Mouse (Mus musculus): Measurements from ENCODE around the gene Ntsr2. TPM values are rescaled to one million over a fixed set of nuclear protein-coding genes. Genes with fewer than 3 reads are reported as not detected.

The Ntsr2 gene
- polyA plus RNA-seq, 1 experiment from 2014 or later, result not detected

DNA sequence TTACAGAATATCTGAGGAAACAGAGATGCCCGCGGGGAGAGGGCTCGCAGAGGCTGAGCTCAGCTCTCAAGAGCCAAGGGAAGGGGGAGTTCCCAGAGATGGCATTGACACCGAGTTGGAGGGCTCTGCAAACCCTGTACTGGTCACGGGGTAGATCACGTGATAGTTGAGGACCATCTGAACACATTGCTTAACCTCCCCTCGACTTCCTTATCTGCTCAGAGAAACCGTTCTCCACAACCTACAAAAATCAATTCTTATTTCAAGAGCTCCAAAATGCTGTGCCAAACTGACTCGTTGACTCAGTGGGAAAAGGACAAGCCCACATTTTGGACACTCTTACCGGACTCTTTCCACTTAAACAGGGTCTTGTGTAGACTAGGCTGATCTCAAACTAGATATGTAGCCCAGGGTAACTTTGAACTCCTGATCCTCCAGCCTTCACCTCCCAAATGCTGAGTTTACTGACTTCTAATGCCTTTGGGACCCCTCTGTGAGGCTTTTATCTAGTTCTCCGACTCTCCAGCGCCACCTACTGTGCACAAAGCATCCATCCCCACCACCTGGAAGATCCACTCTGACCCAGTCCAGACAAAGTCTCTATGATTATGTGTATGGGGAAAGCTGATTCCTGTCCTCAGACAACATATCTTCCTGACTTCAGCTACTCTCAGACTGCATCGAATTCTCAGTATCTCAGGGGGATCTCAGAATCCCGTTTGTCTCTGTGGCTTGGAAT is 18.9 kb upstream of the Ntsr2 start:
- ATAC-seq (ENCODE audit: low FRiP score, low read depth), result no peak

DNA sequence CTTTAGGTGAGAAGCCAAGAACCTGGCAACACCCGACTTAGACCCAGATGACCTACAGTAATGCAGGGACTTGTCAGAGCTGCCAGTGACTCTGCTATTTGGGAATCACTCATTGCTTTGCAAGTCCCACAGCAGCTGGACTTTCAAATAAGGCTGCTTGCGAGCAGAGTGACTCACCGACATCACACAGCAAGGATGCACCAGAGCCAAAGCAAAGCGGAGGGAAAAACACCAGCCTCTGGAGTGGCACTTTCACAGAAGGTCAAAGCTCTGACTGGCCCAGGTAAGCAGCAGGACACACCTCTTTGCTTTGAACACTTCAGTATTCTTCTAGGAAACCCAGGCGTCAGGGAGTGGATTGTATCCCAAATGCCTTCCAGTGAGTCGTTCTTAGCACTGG is 17.4 kb upstream of the Ntsr2 start:
- no peaks in the 10 kb centered on the region for H3K4me1 ChIP-seq
- H3K9me3 ChIP-seq, result no peaks in the 10 kb centered on the region
- no peaks in the 10 kb centered on the region for H3K36me3 ChIP-seq
- H3K27me3 ChIP-seq, result no peaks in the 10 kb centered on the region
- H3K4me3 ChIP-seq, result no peak overlapping the region
- H3K4me2 ChIP-seq (replicated peaks), result no peak overlapping the region
- no peak for ATAC-seq (ENCODE audit: low FRiP score, low read depth)
- WGBS, result 68% methylated on average over 6 of the region's 6 CpGs
- H3K9ac ChIP-seq, result no peak overlapping the region
- H3K27ac ChIP-seq, result no peak overlapping the region

More for the DNA sequence above, 18.9 kb upstream of the Ntsr2 start:
- Histone ChIP-seq H3K4me2 (replicated peaks) (no peak overlapping the region), H3K27ac (no peak overlapping the region), H3K9me3 (no peaks in the 10 kb centered on the region), H3K4me3 (no peak overlapping the region), H3K36me3 (no peaks in the 10 kb centered on the region), H3K9ac (no peak overlapping the region), H3K4me1 (no peaks in the 10 kb centered on the region), H3K27me3 (no peaks in the 10 kb centered on the region)
- WGBS, result 64% methylated on average over 14 of the region's 14 CpGs

DNA sequence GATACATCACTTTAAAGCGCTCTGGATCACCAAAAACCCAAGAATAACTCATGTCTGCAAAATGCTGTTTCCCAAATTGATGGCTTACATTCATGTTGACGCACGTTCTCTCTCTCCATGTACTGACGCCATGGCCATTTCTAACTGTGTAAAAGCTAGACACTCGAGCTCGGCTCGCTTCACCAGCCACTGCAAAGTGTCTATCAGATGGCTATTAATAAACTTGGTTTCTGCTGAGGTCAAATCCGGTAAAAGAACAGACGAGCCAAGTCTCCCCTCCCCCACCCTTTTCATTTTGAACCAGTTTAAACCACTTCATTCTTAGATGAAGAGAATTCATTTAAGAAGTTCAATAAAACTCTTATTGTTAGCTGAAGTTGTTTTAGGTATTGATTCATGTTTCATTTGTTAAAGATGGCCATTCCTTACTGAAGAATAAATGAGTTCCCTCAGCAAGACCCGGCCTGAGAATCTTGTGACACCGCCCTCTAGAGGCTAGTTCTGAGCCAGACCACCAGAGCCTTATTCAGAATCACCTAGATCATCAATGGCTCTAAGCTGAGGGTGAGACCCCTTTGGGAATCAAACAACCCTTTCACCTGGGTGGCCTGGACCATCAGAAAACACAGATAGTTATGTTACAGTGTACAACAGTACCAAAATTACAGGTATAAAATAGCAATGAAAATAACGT is 14.0 kb upstream of the Ntsr2 start:
- Histone ChIP-seq H3K9ac (no peak overlapping the region), H3K36me3 (no peaks in the 10 kb centered on the region), H3K4me1 (peaks cover 4% of the 10 kb centered on the region; the same call in 1 of the 2 replicates), H3K4me2 (replicated peaks) (no peak overlapping the region), H3K27me3 (no peaks in the 10 kb centered on the region), H3K9me3 (no peaks in the 10 kb centered on the region), H3K27ac (no peak overlapping the region), H3K4me3 (no peak overlapping the region)
- ATAC-seq (ENCODE audit: low FRiP score, low read depth), result no peak
- 65% methylated on average over 12 of the region's 12 CpGs for WGBS

DNA sequence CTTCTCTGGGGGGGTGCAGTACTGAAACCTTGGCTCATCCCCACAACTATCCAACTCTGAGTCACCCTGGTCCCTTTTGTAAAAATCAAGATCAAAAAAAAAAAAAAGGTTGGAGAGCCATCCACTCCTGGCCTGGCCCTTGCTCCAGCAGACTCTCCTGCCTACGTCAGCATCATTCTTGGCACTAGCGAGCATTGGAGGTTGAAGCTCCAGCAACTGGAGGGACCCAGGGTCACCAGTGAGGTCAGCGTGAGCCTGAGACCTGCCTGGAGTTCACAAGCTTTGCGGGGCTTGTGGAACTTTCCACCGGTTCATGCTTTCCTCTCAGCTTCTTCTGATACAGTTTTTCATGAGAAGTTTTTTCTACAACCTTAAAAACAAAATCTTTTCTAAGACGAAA is 13.1 kb upstream of the Ntsr2 start:
- Histone ChIP-seq H3K4me1 (peaks cover 4% of the 10 kb centered on the region; the same call in 1 of the 2 replicates), H3K27me3 (no peaks in the 10 kb centered on the region), H3K27ac (no peak overlapping the region), H3K36me3 (no peaks in the 10 kb centered on the region), H3K9me3 (no peaks in the 10 kb centered on the region), H3K9ac (no peak overlapping the region), H3K4me3 (no peak overlapping the region), H3K4me2 (replicated peaks) (no peak overlapping the region)
- no peak for ATAC-seq (ENCODE audit: low FRiP score, low read depth)
- WGBS, result 87% methylated on average over 6 of the region's 6 CpGs

DNA sequence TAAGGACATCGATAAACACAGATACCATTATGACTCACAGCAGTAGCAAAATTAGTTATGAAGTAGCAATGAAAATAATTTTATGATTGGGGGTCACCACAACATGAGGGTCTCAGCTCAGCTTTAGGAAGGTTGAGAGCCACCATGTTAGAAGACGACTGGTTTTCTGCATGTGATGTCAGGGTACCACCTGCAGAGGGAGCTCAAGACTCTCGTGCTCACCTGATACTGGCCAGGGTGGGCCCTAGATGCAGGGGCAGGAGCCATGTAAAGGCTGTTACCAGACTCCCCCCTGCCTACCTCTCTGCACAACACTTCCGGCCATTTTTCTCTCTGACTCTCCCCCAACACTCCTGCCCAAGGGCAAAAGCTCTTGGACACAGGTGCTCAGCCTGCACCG is 11.2 kb upstream of the Ntsr2 start:
- Histone ChIP-seq H3K4me1 (peaks cover 4% of the 10 kb centered on the region; the same call in 1 of the 2 replicates), H3K9ac (no peak overlapping the region), H3K9me3 (no peaks in the 10 kb centered on the region), H3K27ac (no peak overlapping the region), H3K36me3 (no peaks in the 10 kb centered on the region), H3K27me3 (no peaks in the 10 kb centered on the region), H3K4me3 (no peak overlapping the region), H3K4me2 (replicated peaks) (no peak overlapping the region)
- WGBS, result 57% methylated on average over 5 of the region's 5 CpGs
- no peak for ATAC-seq (ENCODE audit: low FRiP score, low read depth)

- no peaks in the 10 kb centered on the region for H3K36me3 ChIP-seq
- no peak overlapping the region for H3K27ac ChIP-seq
- no peak overlapping the region for H3K4me3 ChIP-seq
- H3K4me1 ChIP-seq, result peaks cover 4% of the 10 kb centered on the region; the same call in 1 of the 2 replicates
- ATAC-seq (ENCODE audit: low FRiP score, low read depth), result no peak
- 48% methylated on average over 12 of the region's 12 CpGs for WGBS
- H3K9me3 ChIP-seq, result no peaks in the 10 kb centered on the region
- H3K27me3 ChIP-seq, result no peaks in the 10 kb centered on the region
- no peak overlapping the region for H3K9ac ChIP-seq
- no peak overlapping the region for H3K4me2 ChIP-seq (replicated peaks)
These were observed 9.5 kb upstream of the Ntsr2 start for GRCm38 (mm10) chr12:16643508-16644345.

DNA sequence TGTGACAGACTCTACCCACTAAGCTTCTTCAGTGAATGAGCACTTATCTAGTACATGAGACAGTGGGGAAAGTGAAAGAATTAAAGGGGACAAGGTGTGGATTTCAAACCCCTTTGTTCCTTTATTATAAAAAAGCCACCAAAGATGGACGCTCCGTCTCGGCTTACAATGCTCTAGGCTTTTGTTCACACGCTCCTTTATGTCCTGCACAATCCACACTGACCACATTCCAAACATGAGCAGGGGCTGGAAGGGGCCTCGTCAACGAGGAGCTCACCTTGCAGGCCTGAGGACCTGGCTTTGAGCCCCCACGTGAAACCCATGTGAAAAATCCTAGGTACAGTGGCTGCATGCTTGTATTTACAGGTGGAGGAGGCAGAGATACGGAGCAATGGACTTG is 8.5 kb upstream of the Ntsr2 start:
- Histone ChIP-seq H3K4me2 (replicated peaks) (no peak overlapping the region), H3K36me3 (no peaks in the 10 kb centered on the region), H3K9ac (no peak overlapping the region), H3K27me3 (no peaks in the 10 kb centered on the region), H3K4me1 (peaks cover 4% of the 10 kb centered on the region; the same call in 1 of the 2 replicates), H3K27ac (no peak overlapping the region), H3K4me3 (no peak overlapping the region), H3K9me3 (no peaks in the 10 kb centered on the region)
- no peak for ATAC-seq (ENCODE audit: low FRiP score, low read depth)
- WGBS, result 65% methylated on average over 8 of the region's 8 CpGs

DNA sequence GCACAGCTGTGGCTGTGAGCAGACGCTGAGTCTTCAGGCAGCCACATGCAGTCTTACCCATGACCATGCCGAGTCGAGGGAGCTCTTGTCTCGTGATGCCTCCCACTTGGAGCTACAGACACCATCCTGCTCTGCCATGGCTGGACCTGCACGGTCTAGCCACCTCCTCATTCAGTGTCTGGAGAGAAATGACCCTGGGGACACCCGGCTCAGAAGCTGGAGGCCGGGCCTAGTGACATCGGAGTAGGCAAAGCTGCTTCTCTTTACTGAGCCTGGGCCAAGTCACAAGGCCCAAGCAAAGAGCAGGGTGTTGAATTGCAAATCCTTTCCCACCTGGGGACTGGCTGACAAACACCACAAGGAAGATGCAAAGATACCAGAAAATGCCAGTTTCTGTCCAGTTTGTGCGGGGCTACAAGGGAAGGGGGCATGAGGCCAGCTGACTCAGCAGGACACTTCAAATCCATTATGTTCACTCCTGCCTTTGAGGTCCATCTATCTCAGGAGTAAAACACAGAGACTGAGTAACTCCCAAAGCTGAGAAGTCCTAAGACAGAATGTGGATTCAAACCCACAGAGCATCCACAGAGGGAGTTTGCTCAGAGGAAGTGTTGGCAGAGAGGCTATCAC is 6.3 kb upstream of the Ntsr2 start:
- ATAC-seq (ENCODE audit: low FRiP score, low read depth), result no peak
- peaks cover 4% of the 10 kb centered on the region; the same call in 1 of the 2 replicates for H3K4me1 ChIP-seq
- H3K4me3 ChIP-seq, result no peak overlapping the region
- 51% methylated on average over 9 of the region's 9 CpGs for WGBS
- H3K27me3 ChIP-seq, result peaks cover 1% of the 10 kb centered on the region; the same call in 1 of the 2 replicates
- H3K27ac ChIP-seq, result no peak overlapping the region
- H3K36me3 ChIP-seq, result no peaks in the 10 kb centered on the region
- no peak overlapping the region for H3K9ac ChIP-seq
- H3K9me3 ChIP-seq, result no peaks in the 10 kb centered on the region
- H3K4me2 ChIP-seq (replicated peaks), result no peak overlapping the region

DNA sequence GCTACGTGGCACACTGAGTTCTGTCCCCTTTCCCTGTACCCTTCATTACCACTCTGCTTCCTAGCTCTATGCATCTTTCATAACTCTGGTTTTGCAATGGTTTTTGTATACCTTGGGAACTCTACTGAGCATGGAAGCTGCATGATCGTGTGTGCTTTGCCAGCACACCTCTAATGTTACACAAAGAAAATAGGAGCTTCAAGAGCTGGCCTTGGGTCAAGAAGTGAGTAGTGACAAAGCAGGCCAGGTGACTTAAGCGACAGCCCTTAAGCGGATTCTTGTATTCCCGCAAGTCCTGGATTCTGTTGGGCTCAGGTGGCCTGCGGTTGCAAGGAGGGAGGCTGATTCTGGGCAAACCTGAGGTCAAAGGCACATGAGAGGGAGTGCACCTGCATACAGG is 4.9 kb upstream of the Ntsr2 start:
- H3K9me3 ChIP-seq, result no peaks in the 10 kb centered on the region
- no peak overlapping the region for H3K27ac ChIP-seq
- no peak overlapping the region for H3K4me3 ChIP-seq
- peaks cover 6% of the 10 kb centered on the region for H3K4me1 ChIP-seq
- peaks cover 15% of the 10 kb centered on the region for H3K27me3 ChIP-seq
- H3K4me2 ChIP-seq (replicated peaks), result no peak overlapping the region
- 84% methylated on average over 6 of the region's 6 CpGs for WGBS
- no peak for ATAC-seq (ENCODE audit: low FRiP score, low read depth)
- no peak overlapping the region for H3K9ac ChIP-seq
- no peaks in the 10 kb centered on the region for H3K36me3 ChIP-seq

- no peaks in the 10 kb centered on the region for H3K36me3 ChIP-seq
- H3K27ac ChIP-seq, result no peak overlapping the region
- no peak overlapping the region for H3K4me3 ChIP-seq
- peaks cover 9% of the 10 kb centered on the region for H3K4me1 ChIP-seq
- H3K4me2 ChIP-seq (replicated peaks), result no peak overlapping the region
- no peak overlapping the region for H3K9ac ChIP-seq
- ATAC-seq (ENCODE audit: low FRiP score, low read depth), result no peak
- no peaks in the 10 kb centered on the region for H3K9me3 ChIP-seq
- peaks cover 30% of the 10 kb centered on the region for H3K27me3 ChIP-seq
- WGBS, result 84% methylated on average over 6 of the region's 6 CpGs
These were observed 3.4 kb upstream of the Ntsr2 start for GRCm38 (mm10) chr12:16649819-16650218.

DNA sequence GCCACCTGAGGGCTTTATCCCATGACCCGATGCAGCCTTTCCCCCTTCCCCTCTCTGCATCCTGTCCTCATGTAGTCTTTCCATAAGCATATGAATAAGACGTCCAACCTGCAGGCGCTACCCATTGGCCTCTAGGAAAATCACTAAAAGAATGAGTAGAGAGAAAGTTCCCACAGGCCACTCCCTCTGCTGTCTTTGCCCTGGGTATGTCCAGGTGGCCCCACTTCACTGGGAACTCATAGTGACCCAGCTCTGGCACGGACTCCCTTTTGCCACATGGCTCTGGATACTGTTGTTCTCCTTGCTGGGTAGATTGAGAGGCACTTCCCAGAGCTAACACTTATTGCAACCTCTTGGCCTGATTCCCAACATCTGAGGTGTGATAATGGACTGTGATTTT is 2.4 kb downstream of the Ntsr2 start:
- Histone ChIP-seq H3K4me2 (replicated peaks) (no peak overlapping the region), H3K36me3 (no peaks in the 10 kb centered on the region), H3K4me3 (no peak overlapping the region), H3K27me3 (peaks cover 50% of the 10 kb centered on the region), H3K9ac (no peak overlapping the region), H3K9me3 (no peaks in the 10 kb centered on the region), H3K27ac (no peak overlapping the region), H3K4me1 (peaks cover 9% of the 10 kb centered on the region)
- ATAC-seq (ENCODE audit: low FRiP score, low read depth), result no peak
- WGBS, result 76% methylated on average over 4 of the region's 4 CpGs

All from limb, embryonic 13.5 days (tissue).